Mouse (Mus musculus) ES-E14 (cell line): Measurements from ENCODE around the gene Fgd2. TPM values are rescaled to one million over a fixed set of nuclear protein-coding genes. Genes with fewer than 3 reads are reported as not detected.
A peak's percentile ranks its signal among the peaks of the same experiment; 100 is the strongest.

Source experiments
- DNase-seq: peaks from one replicate; pipeline ENCODE4 v3.0.0-alpha.2; 2013; ENCODE audit warnings: low read depth, low spot score
- H3K27ac ChIP-seq: 2 replicates; pipeline ENCODE4 v1.5.1; 2012; ENCODE audit warnings: low read depth, mild to moderate bottlenecking, low read length, moderate library complexity, mixed read lengths; ENCODE audit not compliant: poor library complexity, insufficient read depth, severe bottlenecking
- H3K36me3 ChIP-seq: 2 replicates; pipeline ENCODE4 v1.6.1; 2012; ENCODE audit warnings: mild to moderate bottlenecking, low read length, moderate library complexity, mixed read lengths; ENCODE audit not compliant: control insufficient read depth, poor library complexity, insufficient read depth, severe bottlenecking
- H3K4me1 ChIP-seq, 2 experiments: fragments of 150-350 bp in 1 of 2; sonication (generic) in 1 of 2; 2 replicates each; pipeline ENCODE4 v1.6.1; 2012; ENCODE audit warnings: low read length in 2 of 2, mild to moderate bottlenecking in 1 of 2, mixed read lengths in 1 of 2; ENCODE audit not compliant: control insufficient read depth in 2 of 2, insufficient read depth in 2 of 2, poor library complexity in 1 of 2
- H3K4me3 ChIP-seq, 2 experiments: fragments of 150-350 bp in 1 of 2; sonication (generic) in 1 of 2; 2 replicates each; pipeline ENCODE4 v1.5.1; 2012; ENCODE audit warnings: low read length in 2 of 2, low read depth in 1 of 2, mild to moderate bottlenecking in 1 of 2, mixed read lengths in 1 of 2; ENCODE audit not compliant: insufficient read depth in 1 of 2, poor library complexity in 1 of 2, severe bottlenecking in 1 of 2
- H3K9ac ChIP-seq: 2 replicates; pipeline ENCODE4 v1.6.1; 2012; ENCODE audit warnings: low read depth, mild to moderate bottlenecking, low read length, mixed read lengths; ENCODE audit not compliant: poor library complexity, insufficient read depth, severe bottlenecking
- H3K9me3 ChIP-seq: fragments of 150-350 bp; sonication (generic); 2 replicates; pipeline ENCODE4 v1.6.1; 2012; ENCODE audit warnings: low read depth, mild to moderate bottlenecking, low read length; ENCODE audit not compliant: control insufficient read depth, insufficient read depth
- CHD2 ChIP-seq: IDR thresholded peaks from 2 replicates; pipeline ENCODE4 v1.6.1; 2014; ENCODE audit warnings: mild to moderate bottlenecking, low read depth, low read length, inconsistent platforms
- HCFC1 ChIP-seq: IDR thresholded peaks from 2 replicates; pipeline ENCODE4 v1.6.1; 2012; ENCODE audit warnings: low read length, inconsistent platforms, borderline replicate concordance; ENCODE audit not compliant: insufficient read depth
- MAFK ChIP-seq: IDR thresholded peaks from 2 replicates; pipeline ENCODE4 v1.6.1; 2014; ENCODE audit warnings: mild to moderate bottlenecking, low read depth, low read length, inconsistent platforms; ENCODE audit not compliant: insufficient read depth
- ZC3H11A ChIP-seq: IDR thresholded peaks from 2 replicates; pipeline ENCODE4 v1.6.1; 2012; ENCODE audit warnings: low read depth, mild to moderate bottlenecking, inconsistent platforms, low read length, borderline replicate concordance
- ZNF384 ChIP-seq: IDR thresholded peaks from 2 replicates; pipeline ENCODE4 v1.6.1; 2012; ENCODE audit warnings: low read depth, low read length, inconsistent platforms
- in situ Hi-C, 2 experiments: fragments of 600-800 bp; cut with MboI; formaldehyde crosslinking; loops; one replicate each; pipeline ENCODE4 v1.15.1; 2025; ENCODE audit warnings: low sequenced_read_pairs in 2 of 2, inconsistent platforms in 1 of 2; ENCODE audit not compliant: unreplicated experiment in 2 of 2
- total RNA-seq: library from RNA; depleted of rRNA; stranded (reverse); fragments of 300-350 nt; gene quantifications from 2 replicates; pipeline ENCODE4 v1.2.3, GENCODE M21; 2012

The Fgd2 gene
- total RNA-seq, 1 experiment = 1.9 TPM

GRCm38 (mm10) chr17:29342010-29342910, 18.5 kb upstream of the Fgd2 start:
- peaks cover 35% of the 10 kb centered on the region for H3K36me3 ChIP-seq
- 0 out of 4 replicates have a peak overlapping the region, but pooled peaks of 1 of the 2 experiments have one; percentile 9 for H3K4me3 ChIP-seq
- TF ChIP-seq HCFC1 (no peak), ZC3H11A (no peak), CHD2 (no peak), MAFK (no peak), ZNF384 (no peak)
- 0 out of 2 replicates have a peak overlapping the region, but pooled peaks have one; percentile 29 for H3K27ac ChIP-seq
- no peaks in the 10 kb centered on the region for H3K9me3 ChIP-seq
- no peak overlapping the region for H3K9ac ChIP-seq
- peaks cover 8 to 28% of the 10 kb centered on the region in 2 experiments; a peak in 3 of 4 replicates for H3K4me1 ChIP-seq
- no peak for DNase-seq
- in situ Hi-C loops = no loop called here

- DNase-seq = no peak
- no peaks in the 10 kb centered on the region for H3K9me3 ChIP-seq
- peaks cover 29% of the 10 kb centered on the region; the same call in 1 of the 2 replicates for H3K36me3 ChIP-seq
- no peak overlapping the region for H3K4me3 ChIP-seq
- peaks cover 8 to 29% of the 10 kb centered on the region in 2 experiments; a peak in 3 of 4 replicates for H3K4me1 ChIP-seq
- H3K9ac ChIP-seq = no peak overlapping the region
- in situ Hi-C loops = no loop called here
- no peak overlapping the region for H3K27ac ChIP-seq
- no peak for TF ChIP-seq ZNF384
- no peak for TF ChIP-seq ZC3H11A
- TF ChIP-seq CHD2 = no peak
- no peak for TF ChIP-seq MAFK
- no peak for TF ChIP-seq HCFC1
Observed at GRCm38 (mm10) chr17:29343241-29343640, 17.5 kb upstream of the Fgd2 start.

- H3K4me3 ChIP-seq = no peak overlapping the region
- in situ Hi-C loops = no loop called here
Observed at GRCm38 (mm10) chr17:29345272-29345671, 15.4 kb upstream of the Fgd2 start.

GRCm38 (mm10) chr17:29346496-29347125, 14.1 kb upstream of the Fgd2 start:
- H3K4me1 ChIP-seq = peaks cover 10 to 24% of the 10 kb centered on the region in 2 experiments; a peak in 3 of 4 replicates
- H3K9me3 ChIP-seq = no peaks in the 10 kb centered on the region
- peaks cover 6% of the 10 kb centered on the region; the same call in 1 of the 2 replicates for H3K36me3 ChIP-seq
- TF ChIP-seq ZNF384 = no peak
- TF ChIP-seq HCFC1 = no peak
- TF ChIP-seq ZC3H11A = no peak
- no peak for TF ChIP-seq CHD2
- TF ChIP-seq MAFK = no peak
- H3K4me3 ChIP-seq = peak overlapping the region; percentile 90 to 96
- peak overlapping the region; percentile 88 for H3K9ac ChIP-seq
- in situ Hi-C loops = no loop called here
- H3K27ac ChIP-seq = no peak overlapping the region
- no peak for DNase-seq

More at GRCm38 (mm10) chr17:29345272-29345671, 15.4 kb upstream of the Fgd2 start:
- no peak for DNase-seq
- no peak overlapping the region for H3K9ac ChIP-seq
- H3K4me1 ChIP-seq = peaks cover 10 to 33% of the 10 kb centered on the region in 2 experiments; a peak in 3 of 4 replicates
- peaks cover 12% of the 10 kb centered on the region; the same call in 1 of the 2 replicates for H3K36me3 ChIP-seq
- no peaks in the 10 kb centered on the region for H3K9me3 ChIP-seq
- no peak overlapping the region for H3K27ac ChIP-seq
- TF ChIP-seq CHD2 (no peak), HCFC1 (no peak), ZC3H11A (no peak), ZNF384 (no peak), MAFK (no peak)
